Mouse (Mus musculus) Patski (cell line): ENCODE measurements around the gene Tada2a. TPM values are rescaled to one million over a fixed set of nuclear protein-coding genes. Genes with fewer than 3 reads are reported as not detected.

ENCODE experiments used
- ATAC-seq: fragments of 100-300 bp; one replicate; pipeline ENCODE4 v1.8.0; 2021
- CTCF ChIA-PET: fragments of 350-600 bp; sonication (Branson Sonifier 250); formaldehyde crosslinking; loops from one replicate; lab custom pipeline; 2022; ENCODE audit warnings: inconsistent platforms; lab: Charles Lee
- POLR2A ChIA-PET: fragments of 350-600 bp; sonication (Branson Sonifier 250); formaldehyde crosslinking; loops from one replicate; lab custom pipeline; 2022; ENCODE audit warnings: antibody characterized with exemption, inconsistent platforms; lab: Charles Lee
- DNase-seq: peaks from one replicate; pipeline ENCODE4 v3.0.0-alpha.2; 2011; ENCODE audit warnings: low read depth, low spot score
- H3K27me3 ChIP-seq: fragments of 371-371 bp; one replicate; pipeline ENCODE4 v1.5.1; 2021
- CTCF ChIP-seq: fragments of 100-300 bp; IDR thresholded peaks from one replicate; pipeline ENCODE4 v1.5.1; 2021
- in situ Hi-C: fragments of 300-500 bp; cut with MboI; formaldehyde crosslinking; loops from 3 replicates; pipeline ENCODE4 v1.11.1; 2018; ENCODE audit warnings: low pct_unique_long_range_greater_than_20kb, mixed read lengths
- polyA plus RNA-seq: library from polyadenylated mRNA; unstranded; gene quantifications from one replicate; pipeline ENCODE4 v1.2.3, GENCODE M21; 2021

The Tada2a gene
- polyA plus RNA-seq, 1 experiment from 2014 or later = 22.9 TPM

GRCm38 (mm10) chr11:84079361-84079760 is 50.0 kb downstream of the Tada2a start:
- in situ Hi-C loops = no loop called here
- TF ChIP-seq CTCF = no peak
- H3K27me3 ChIP-seq = no peaks in the 10 kb centered on the region
- ChIA-PET POLR2A (interaction anchor here (1.0 to 1.5 kb wide), 2 partner anchors 10 to 12 kb away, joined by 3 to 6 read pairs; partner anchors contain the start of gene Dusp14), CTCF (interaction anchor here (1.5 kb wide), 1 partner anchor 10 kb away, joined by 4 read pairs; no protein-coding TSS in a partner anchor)
- DNase-seq (no peak), ATAC-seq (no peak)

- in situ Hi-C loops = no loop called here
- ATAC-seq = no peak
These were observed 50.8 kb downstream of the Tada2a start for GRCm38 (mm10) chr11:84078601-84079000.

GRCm38 (mm10) chr11:84077008-84077407 is 52.4 kb downstream of the Tada2a start:
- in situ Hi-C loops = no loop called here
- ATAC-seq (no peak), DNase-seq (no peak)
- ChIA-PET POLR2A (interaction anchor here (0.7 kb wide), 1 partner anchor 436 kb away, joined by 4 read pairs; the partner anchor contains the start of gene Aatf), CTCF (interaction anchor here (1.3 to 2.4 kb wide), 2 partner anchors 18 to 32 kb away, joined by 3 to 8 read pairs; no protein-coding TSS in a partner anchor)
- TF ChIP-seq CTCF = no peak
- H3K27me3 ChIP-seq = no peaks in the 10 kb centered on the region

More at GRCm38 (mm10) chr11:84078601-84079000, 50.8 kb downstream of the Tada2a start:
- CTCF ChIA-PET = interaction anchor here (1.5 kb wide), 1 partner anchor 11 kb away, joined by 4 read pairs; no protein-coding TSS in a partner anchor
- no peak for TF ChIP-seq CTCF
- POLR2A ChIA-PET = interaction anchor here (1.0 to 1.5 kb wide), 2 partner anchors 10 to 11 kb away, joined by 3 to 6 read pairs; partner anchors contain the start of gene Dusp14
- H3K27me3 ChIP-seq = no peaks in the 10 kb centered on the region
- no peak for DNase-seq

- DNase-seq (no peak), ATAC-seq (no peak)
- in situ Hi-C loops = no loop called here
- ChIA-PET POLR2A (interaction anchor here (0.6 to 0.8 kb wide), 5 partner anchors 11 to 483 kb away, joined by 3 to 9 read pairs (median 3); no protein-coding TSS in a partner anchor), CTCF (interaction anchor here (0.6 kb wide), 2 partner anchors 39 to 102 kb away, joined by 3 read pairs; no protein-coding TSS in a partner anchor)
- TF ChIP-seq CTCF = no peak
- H3K27me3 ChIP-seq = no peaks in the 10 kb centered on the region
These were observed 55.3 kb downstream of the Tada2a start for GRCm38 (mm10) chr11:84073816-84074764.

- CTCF ChIA-PET = interaction anchor here (0.6 kb wide), 1 partner anchor 40 kb away, joined by 3 read pairs; no protein-coding TSS in a partner anchor
- TF ChIP-seq CTCF = no peak
- POLR2A ChIA-PET = interaction anchor here (0.6 to 0.8 kb wide), 4 partner anchors 42 to 482 kb away, joined by 3 to 9 read pairs (median 3); no protein-coding TSS in a partner anchor
- H3K27me3 ChIP-seq = no peaks in the 10 kb centered on the region
- in situ Hi-C loops = no loop called here
- ATAC-seq (peak; percentile 37), DNase-seq (peak; percentile 73)
These were observed 56.3 kb downstream of the Tada2a start for GRCm38 (mm10) chr11:84072904-84073651.

GRCm38 (mm10) chr11:84069034-84069370 is 60.4 kb downstream of the Tada2a start, which contains the start of gene Dusp14:
Gene Dusp14, minus strand, starts transcription at chr11:84069261.
- H3K27me3 ChIP-seq = no peaks in the 10 kb centered on the region
- CTCF ChIA-PET = interaction anchor here (1.6 kb wide), 1 partner anchor 37 kb away, joined by 5 read pairs; no protein-coding TSS in a partner anchor
- in situ Hi-C loops = no loop called here
- POLR2A ChIA-PET = interaction anchor here (1.2 kb wide), 1 partner anchor 10 kb away, joined by 6 read pairs; no protein-coding TSS in a partner anchor
- DNase-seq (no peak), ATAC-seq (peak; percentile 63)
- no peak for TF ChIP-seq CTCF

GRCm38 (mm10) chr11:84068191-84069033 is 61.0 kb downstream of the Tada2a start:
- TF ChIP-seq CTCF = no peak
- ATAC-seq (peak; percentile 9), DNase-seq (no peak)
- POLR2A ChIA-PET = interaction anchor here (1.2 kb wide), 1 partner anchor 10 kb away, joined by 6 read pairs; no protein-coding TSS in a partner anchor
- in situ Hi-C loops = no loop called here
- CTCF ChIA-PET = interaction anchor here (1.6 kb wide), 1 partner anchor 36 kb away, joined by 5 read pairs; no protein-coding TSS in a partner anchor
- H3K27me3 ChIP-seq = no peaks in the 10 kb centered on the region

GRCm38 (mm10) chr11:84067720-84068190 is 61.6 kb downstream of the Tada2a start:
- no peak for ATAC-seq
- DNase-seq = no peak
- no peaks in the 10 kb centered on the region for H3K27me3 ChIP-seq
- ChIA-PET POLR2A (interaction anchor here (0.9 kb wide), 2 partner anchors 11 to 99 kb away, joined by 3 to 6 read pairs; no protein-coding TSS in a partner anchor), CTCF (interaction anchor here (1.3 to 1.6 kb wide), 3 partner anchors 25 to 102 kb away, joined by 3 to 6 read pairs (median 5); no protein-coding TSS in a partner anchor)
- no peak for TF ChIP-seq CTCF
- in situ Hi-C loops = no loop called here
